Mouse (Mus musculus): Measurements from ENCODE around the gene Men1.

DNA sequence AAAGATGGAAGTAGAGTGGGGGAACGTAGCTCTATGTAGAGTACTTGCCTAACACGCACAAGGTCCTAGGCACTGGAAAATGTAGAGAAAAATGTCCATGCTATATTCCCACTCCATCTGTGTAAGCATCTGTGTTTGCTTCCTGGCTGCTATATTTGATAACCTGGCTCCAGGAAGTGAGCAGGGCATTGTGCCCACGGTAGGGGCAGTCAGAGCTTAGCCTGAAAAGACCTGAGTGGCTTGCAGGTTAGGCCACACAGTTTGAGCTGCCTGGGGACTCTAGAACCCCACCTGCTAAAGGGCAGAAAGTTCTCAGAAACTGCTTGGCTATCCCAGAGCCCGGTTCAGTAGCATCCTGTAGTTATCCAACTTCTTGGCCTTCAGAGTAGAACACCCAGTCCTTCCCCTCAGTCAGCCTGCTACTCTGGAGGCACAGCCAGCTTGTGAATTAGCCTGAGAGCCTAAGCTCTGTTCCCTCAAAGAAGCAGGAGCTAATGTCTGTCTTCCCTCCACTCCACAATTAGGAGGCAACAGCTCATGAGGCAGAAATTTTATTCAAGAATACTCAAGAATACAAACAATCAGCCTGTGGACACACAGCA is 47.6 kb downstream of the Men1 start:
- TF ChIP-seq CTCF (IDR thresholded peaks at IDR 0.05; ENCODE audit: borderline replicate concordance, control insufficient read depth, extremely low read depth, insufficient read depth, low read length, poor library complexity): no peak
- TF ChIP-seq POLR2A (IDR thresholded peaks at IDR 0.05; ENCODE audit: control insufficient read depth, extremely low read depth, insufficient read depth, low read length, poor library complexity): no peak

Measured in thymus, adult 2 months (tissue).